Mouse (Mus musculus) stomach, postnatal 0 days (tissue): ENCODE data around the gene Fam171a2. TPM values are rescaled to one million over a fixed set of nuclear protein-coding genes. Genes with fewer than 3 reads are reported as not detected.

Experiments used
- ATAC-seq: fragments of 200-750 bp; cut with Nextera tagmentation; 2 replicates; pipeline ENCODE4 v1.8.0; 2017; ENCODE audit not compliant: low FRiP score, low TSS enrichment
- DNase-seq: peaks from one replicate; pipeline ENCODE4 v3.0.0-alpha.2; 2016; ENCODE audit warnings: low spot score
- H3K27ac ChIP-seq: fragments of 300-500 bp; sonication (generic); replicated peaks from 2 replicates; pipeline ENCODE4 v1.5.1; 2014; ENCODE audit warnings: mild to moderate bottlenecking, control low read depth
- H3K27me3 ChIP-seq: fragments of 300-500 bp; sonication (generic); 2 replicates; pipeline ENCODE4 v1.6.1; 2014; ENCODE audit warnings: low read length; ENCODE audit not compliant: control insufficient read depth, insufficient read depth
- H3K36me3 ChIP-seq: fragments of 300-500 bp; sonication (generic); 2 replicates; pipeline ENCODE4 v1.6.1; 2014; ENCODE audit warnings: low read length, mixed read lengths; ENCODE audit not compliant: control insufficient read depth, insufficient read depth
- H3K4me1 ChIP-seq: fragments of 300-500 bp; sonication (generic); replicated peaks from 2 replicates; pipeline ENCODE4 v1.6.1; 2014; ENCODE audit warnings: antibody characterized with exemption; ENCODE audit not compliant: control insufficient read depth, insufficient read depth
- H3K4me2 ChIP-seq: fragments of 300-500 bp; sonication (generic); replicated peaks from 2 replicates; pipeline ENCODE4 v1.6.1; 2014; ENCODE audit warnings: low read depth, mild to moderate bottlenecking, control low read depth, moderate library complexity
- H3K4me3 ChIP-seq: fragments of 300-500 bp; sonication (generic); 2 replicates; pipeline ENCODE4 v1.5.1; 2014; ENCODE audit warnings: low read depth, low read length, control low read depth
- H3K9ac ChIP-seq: fragments of 300-500 bp; sonication (generic); 2 replicates; pipeline ENCODE4 v1.6.1; 2014; ENCODE audit warnings: mild to moderate bottlenecking, low read length, control low read depth, mixed read lengths
- H3K9me3 ChIP-seq: fragments of 300-500 bp; sonication (generic); 2 replicates; pipeline ENCODE4 v1.6.1; 2016; ENCODE audit warnings: low read length; ENCODE audit not compliant: control insufficient read depth
- CTCF ChIP-seq: IDR thresholded peaks from 2 replicates; pipeline ENCODE4 v1.5.1; 2016; ENCODE audit warnings: antibody characterized with exemption, low read depth, mild to moderate bottlenecking, moderate library complexity
- EP300 ChIP-seq: optimal IDR thresholded peaks from 2 replicates; pipeline ENCODE3; 2016; ENCODE audit warnings: antibody characterized with exemption
- WGBS: fragments of 180-500 bp; shearing (Covaris S2); extraction: QIAGEN DNeasy Blood & Tissue Kit; methylation state at CpG from one replicate; pipeline ENCODE4 v1.1.7; 2014; 5-methylcytosine and 5-hydroxymethylcytosine counted together
- polyA plus RNA-seq: library from polyadenylated mRNA; unstranded; fragments of >200 nt; fragmentation: Nextera tagmentation; extraction: Ambion mirVana; gene quantifications from 2 replicates; pipeline ENCODE4 v1.2.1, GENCODE M21; 2015

Gene Fam171a2
- polyA plus RNA-seq, 1 experiment from 2014 or later: 2.0 TPM

DNA sequence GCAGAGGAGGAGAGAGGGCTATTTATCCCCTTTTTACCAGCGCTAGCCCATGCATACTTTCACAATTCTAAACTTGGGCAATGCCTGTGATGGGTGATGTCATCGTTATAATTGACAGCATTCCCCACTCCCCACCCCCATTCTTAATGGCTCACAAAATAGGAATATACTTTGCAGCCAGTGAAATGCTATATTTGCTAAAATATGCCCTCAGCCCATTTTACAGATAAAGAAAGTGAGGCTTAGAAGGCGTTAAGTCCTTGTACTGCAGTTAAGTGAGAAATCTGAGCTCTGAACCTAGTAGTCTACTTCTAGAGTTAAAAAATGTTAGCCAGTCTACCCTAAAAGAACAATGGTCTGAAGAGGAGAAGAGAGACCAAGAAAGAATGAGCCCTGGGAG is 3.2 kb downstream of the Fam171a2 start:
- H3K4me1 ChIP-seq: peaks cover 15% of the 10 kb centered on the region
- no peak overlapping the region for H3K4me3 ChIP-seq
- WGBS: 76% methylated on average over 3 of the region's 3 CpGs
- peaks cover 6% of the 10 kb centered on the region; the same call in 1 of the 2 replicates for H3K36me3 ChIP-seq
- H3K27ac ChIP-seq: no peak overlapping the region
- no peak overlapping the region for H3K4me2 ChIP-seq
- H3K27me3 ChIP-seq: no peaks in the 10 kb centered on the region
- H3K9me3 ChIP-seq: no peaks in the 10 kb centered on the region
- no peak for TF ChIP-seq CTCF
- TF ChIP-seq EP300: no peak
- DNase-seq (no peak), ATAC-seq (no peak)
- no peak overlapping the region for H3K9ac ChIP-seq

GRCm38 (mm10) chr11:102443740-102444139 is 3.7 kb downstream of the Fam171a2 start:
- no peak for DNase-seq
- TF ChIP-seq CTCF (no peak), EP300 (no peak)
- WGBS: 62% methylated on average over 10 of the region's 12 CpGs
- H3K4me1 ChIP-seq: peaks cover 15% of the 10 kb centered on the region
- peaks cover 6% of the 10 kb centered on the region; the same call in 1 of the 2 replicates for H3K36me3 ChIP-seq
- no peak overlapping the region for H3K4me2 ChIP-seq
- no peak for ATAC-seq
- no peak overlapping the region for H3K4me3 ChIP-seq
- no peak overlapping the region for H3K27ac ChIP-seq
- H3K9me3 ChIP-seq: no peaks in the 10 kb centered on the region
- H3K9ac ChIP-seq: no peak overlapping the region
- no peaks in the 10 kb centered on the region for H3K27me3 ChIP-seq

- DNase-seq (no peak), ATAC-seq (no peak)
- no peak overlapping the region for H3K27ac ChIP-seq
- H3K9ac ChIP-seq: no peak overlapping the region
- H3K27me3 ChIP-seq: no peaks in the 10 kb centered on the region
- no peak for TF ChIP-seq CTCF
- no peak for TF ChIP-seq EP300
- H3K4me2 ChIP-seq: no peak overlapping the region
- peaks cover 6% of the 10 kb centered on the region; the same call in 1 of the 2 replicates for H3K36me3 ChIP-seq
- H3K4me1 ChIP-seq: peaks cover 22% of the 10 kb centered on the region
- whole genome bisulfite sequencing: 84% methylated on average over 6 of the region's 6 CpGs
- no peaks in the 10 kb centered on the region for H3K9me3 ChIP-seq
- H3K4me3 ChIP-seq: no peak overlapping the region
Measured at GRCm38 (mm10) chr11:102442089-102442488, 5.4 kb downstream of the Fam171a2 start.

DNA sequence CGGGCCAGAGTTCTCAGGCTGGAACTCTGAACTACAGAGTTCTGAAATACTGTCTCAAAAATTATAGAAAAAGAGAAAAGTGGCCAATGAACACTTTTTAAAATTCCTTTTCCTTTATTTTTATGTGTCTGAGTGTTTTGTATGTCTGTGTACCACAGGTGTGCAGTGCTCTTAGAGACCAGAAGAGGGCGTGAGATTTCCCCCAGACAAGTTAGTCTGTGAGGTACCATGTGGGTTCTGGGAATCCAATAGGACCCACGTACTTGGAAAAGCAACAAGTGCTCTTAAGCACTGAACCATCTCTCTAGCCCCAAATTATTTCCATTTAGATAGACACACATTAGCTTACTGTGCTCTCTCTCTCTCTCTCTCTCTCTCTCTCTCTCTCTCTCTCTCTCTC is 6.0 kb downstream of the Fam171a2 start:
- no peak overlapping the region for H3K9ac ChIP-seq
- no peak overlapping the region for H3K4me2 ChIP-seq
- ATAC-seq (no peak), DNase-seq (no peak)
- H3K27me3 ChIP-seq: no peaks in the 10 kb centered on the region
- H3K9me3 ChIP-seq: no peaks in the 10 kb centered on the region
- peaks cover 22% of the 10 kb centered on the region for H3K4me1 ChIP-seq
- 80% methylated on average over 3 of the region's 3 CpGs for WGBS
- no peak overlapping the region for H3K27ac ChIP-seq
- TF ChIP-seq EP300 (no peak), CTCF (peak; percentile 57)
- H3K4me3 ChIP-seq: no peak overlapping the region
- peaks cover 6% of the 10 kb centered on the region; the same call in 1 of the 2 replicates for H3K36me3 ChIP-seq

DNA sequence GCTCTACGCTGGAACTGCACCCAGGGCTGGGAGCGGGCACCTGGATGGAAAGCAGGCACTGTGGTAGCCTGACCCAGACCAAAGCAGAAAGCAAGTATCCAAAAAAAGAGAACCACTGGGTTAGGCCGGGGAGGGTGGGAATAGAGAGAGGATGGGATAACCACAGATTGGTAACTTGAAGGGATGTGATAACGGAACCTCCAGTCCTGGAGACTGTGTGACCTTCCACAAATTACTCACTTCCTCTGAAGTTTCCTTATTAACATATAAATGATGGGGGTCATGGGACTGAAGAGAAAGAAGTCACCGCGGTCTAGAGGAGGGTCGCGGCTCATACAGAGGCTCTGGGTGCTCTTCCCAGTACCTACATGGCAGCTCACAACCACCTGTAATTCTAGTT is 7.2 kb downstream of the Fam171a2 start:
- 96% methylated on average over 8 of the region's 8 CpGs for WGBS
- no peaks in the 10 kb centered on the region for H3K9me3 ChIP-seq
- no peak for ATAC-seq

DNA sequence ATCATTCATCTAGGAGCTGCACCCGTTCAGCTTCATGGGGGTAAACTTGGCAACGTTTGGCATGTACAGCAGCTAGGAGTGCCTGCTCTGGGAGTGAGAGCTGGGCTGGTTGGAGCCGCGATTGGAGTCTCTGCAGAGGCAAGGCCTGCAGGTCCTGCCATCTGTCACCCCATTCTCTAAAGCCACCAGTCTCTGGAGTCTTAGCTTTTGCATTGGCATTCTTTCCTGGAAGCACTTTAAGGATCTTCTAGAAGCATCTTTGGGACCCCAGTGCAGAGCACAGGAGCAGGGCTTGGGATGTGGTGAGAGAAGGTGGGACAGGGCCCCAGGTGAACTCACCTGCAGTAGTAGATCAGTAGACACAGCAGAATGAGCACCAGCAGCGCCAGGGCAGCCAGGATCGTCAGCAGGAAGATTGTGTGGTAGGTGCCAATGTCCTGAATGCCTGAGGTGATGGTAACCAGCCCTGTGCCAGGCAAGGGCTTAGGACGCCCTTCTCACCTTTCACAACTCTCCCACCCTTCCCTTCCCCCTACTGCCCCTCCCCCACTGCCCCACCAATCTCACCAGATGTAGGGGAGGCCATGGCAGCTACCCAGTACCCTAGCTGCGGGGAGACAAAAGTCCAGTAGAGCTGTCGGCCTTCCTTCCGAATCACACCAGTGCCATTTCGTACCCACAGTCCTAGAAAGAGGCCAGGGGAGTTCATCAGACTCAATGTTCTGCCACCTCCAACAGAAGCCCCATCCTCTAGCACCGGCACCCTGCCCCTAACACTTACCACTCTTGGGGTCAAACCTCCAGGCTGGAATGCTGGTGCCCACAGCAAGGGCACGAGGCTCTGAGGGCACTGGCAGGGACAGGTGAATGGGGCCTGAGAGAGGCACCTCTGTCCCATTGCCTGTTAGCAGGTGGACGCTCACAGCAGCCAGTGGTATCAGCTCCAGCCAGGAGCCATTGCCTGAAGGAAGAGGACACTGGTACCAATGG is 8.1 kb downstream of the Fam171a2 start:
- peaks cover 17% of the 10 kb centered on the region; the same call in 1 of the 2 replicates for H3K36me3 ChIP-seq
- WGBS: 81% methylated on average over 14 of the region's 14 CpGs
- no peaks in the 10 kb centered on the region for H3K9me3 ChIP-seq
- H3K27ac ChIP-seq: no peak overlapping the region
- H3K4me3 ChIP-seq: no peak overlapping the region
- H3K4me1 ChIP-seq: peaks cover 9% of the 10 kb centered on the region
- H3K27me3 ChIP-seq: no peaks in the 10 kb centered on the region
- TF ChIP-seq EP300: no peak
- TF ChIP-seq CTCF: no peak
- H3K4me2 ChIP-seq: no peak overlapping the region
- DNase-seq: no peak
- no peak for ATAC-seq
- no peak overlapping the region for H3K9ac ChIP-seq

More for the DNA sequence above, 7.2 kb downstream of the Fam171a2 start:
- Histone ChIP-seq H3K36me3 (peaks cover 14% of the 10 kb centered on the region; the same call in 1 of the 2 replicates), H3K27me3 (no peaks in the 10 kb centered on the region), H3K4me3 (no peak overlapping the region), H3K4me2 (no peak overlapping the region), H3K9ac (no peak overlapping the region), H3K4me1 (peaks cover 11% of the 10 kb centered on the region), H3K27ac (no peak overlapping the region)
- TF ChIP-seq CTCF (no peak), EP300 (no peak)
- no peak for DNase-seq
